ENCODE assay signal across 8 mouse cellular contexts in the genomic region with DNA sequence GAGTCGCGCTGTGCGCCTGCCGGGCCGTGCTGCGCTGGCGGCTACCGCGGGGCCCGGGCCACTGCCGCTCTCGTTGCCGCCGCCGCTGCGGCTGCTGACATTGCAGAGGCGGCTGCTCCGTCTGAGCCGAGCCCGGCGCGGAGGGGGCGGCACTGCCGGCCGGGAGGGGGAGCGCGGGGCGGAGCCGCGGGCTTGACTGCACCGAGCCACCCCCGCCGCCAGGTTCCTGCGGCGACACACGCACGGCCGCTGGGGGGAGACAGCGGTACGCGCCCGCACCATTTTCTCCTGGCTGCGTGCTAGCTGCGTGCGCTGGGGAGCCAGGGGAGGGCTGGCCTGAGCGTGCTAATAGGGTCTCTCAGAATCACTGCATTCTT. TPM values are rescaled to one million over a fixed set of nuclear protein-coding genes. Genes with fewer than 3 reads are reported as not detected.
DNase-seq lines count a peak whose midpoint lies in the region; ATAC-seq and TF ChIP-seq lines count a peak whose summit lies in the region.

Gene Ube2ql1 (minus strand): TSS at position 131 of the 377 bp plus-strand sequence.

- no peaks in the 10 kb centered on the region for H3K4me1 ChIP-seq in bone marrow, adult 2 months (ENCODE audit: control insufficient read depth, insufficient read depth, low read length)
- H3K4me1 ChIP-seq in embryonic facial prominence, embryonic 13.5 days: peaks cover 18% of the 10 kb centered on the region
- no peaks in the 10 kb centered on the region for H3K4me1 ChIP-seq in kidney, adult 2 months (ENCODE audit: control insufficient read depth, insufficient read depth, low read length)
- peaks cover 24% of the 10 kb centered on the region for H3K4me1 ChIP-seq in midbrain, embryonic 10.5 days

- H3K27me3 ChIP-seq in embryonic facial prominence, embryonic 13.5 days: peaks cover 76% of the 10 kb centered on the region
- H3K27me3 ChIP-seq in kidney, adult 2 months (replicated peaks; ENCODE audit: control insufficient read depth, insufficient read depth, low read length): no peaks in the 10 kb centered on the region
- peaks cover 70% of the 10 kb centered on the region for H3K27me3 ChIP-seq in midbrain, embryonic 10.5 days (ENCODE audit: low read depth, poor library complexity, severe bottlenecking)

- no peaks in the 10 kb centered on the region for H3K36me3 ChIP-seq in embryonic facial prominence, embryonic 13.5 days
- no peaks in the 10 kb centered on the region for H3K36me3 ChIP-seq in kidney, adult 2 months (ENCODE audit: control insufficient read depth, insufficient read depth, low read length)
- no peaks in the 10 kb centered on the region for H3K36me3 ChIP-seq in midbrain, embryonic 10.5 days

- DNase-seq in heart, adult 9 months (ENCODE audit: low spot score in 2 of 2): peak; percentile 65 to 72
- peak; percentile 86 for DNase-seq in kidney, adult 2 months
- DNase-seq in left cerebral cortex, postnatal 4 days: peak; percentile 93
- DNase-seq in midbrain, embryonic 10.5 days (ENCODE audit: low spot score): peak; percentile 89
- DNase-seq in skeletal muscle tissue, adult 2 months (ENCODE audit: low read depth, low spot score): peak; percentile 45
- peak; percentile 85 for DNase-seq in yolk sac, embryonic 10.5 days (ENCODE audit: low spot score)

- H3K9ac ChIP-seq in embryonic facial prominence, embryonic 13.5 days: peak within 1 kb of the TSS; percentile 73

- intact Hi-C loops in left cerebral cortex, postnatal 4 days (cut with DNase I): loop anchor here (2.0 to 10.0 kb wide), 3 partner anchors 43 to 841 kb away; no protein-coding TSS in a partner anchor

- TF ChIP-seq CTCF in bone marrow, adult 2 months (IDR thresholded peaks at IDR 0.05; ENCODE audit: control insufficient read depth, insufficient read depth, low read length): peak; percentile 33; the same call in 1 of the 2 replicates
- peak; percentile 73 for TF ChIP-seq CTCF in kidney, adult 2 months (conservative IDR thresholded peaks at IDR 0.05; ENCODE audit: insufficient read depth, insufficient read length, low read depth, low read length)

- no peak within 1 kb of the TSS for H3K4me3 ChIP-seq in bone marrow, adult 2 months (replicated peaks; ENCODE audit: control insufficient read depth, low read depth, low read length)
- peak within 1 kb of the TSS; percentile 68 for H3K4me3 ChIP-seq in embryonic facial prominence, embryonic 13.5 days
- peak within 1 kb of the TSS; percentile 54 for H3K4me3 ChIP-seq in kidney, adult 2 months (ENCODE audit: insufficient read depth, low read depth, low read length)
- H3K4me3 ChIP-seq in midbrain, embryonic 10.5 days: peak within 1 kb of the TSS; percentile 81

- no peaks in the 10 kb centered on the region; the same call in 1 of the 2 replicates for H3K9me3 ChIP-seq in embryonic facial prominence, embryonic 13.5 days
- 0 out of 2 replicates have a peak, but pooled peaks cover 5% of the 10 kb centered on the region for H3K9me3 ChIP-seq in midbrain, embryonic 10.5 days (replicated peaks)

- no peak for TF ChIP-seq POLR2A in bone marrow, adult 2 months (IDR thresholded peaks at IDR 0.05; ENCODE audit: borderline replicate concordance, control insufficient read depth, low read depth, low read length)
- TF ChIP-seq POLR2A in kidney, adult 2 months (IDR thresholded peaks at IDR 0.05; ENCODE audit: low read depth, low read length): no peak

- peak within 1 kb of the TSS; percentile 99 for H3K4me2 ChIP-seq in embryonic facial prominence, embryonic 13.5 days

- WGBS in bone marrow, adult 2 months: 2% methylated on average over 46 of the region's 46 CpGs
- under 1% methylated on average over 45 of the region's 46 CpGs for WGBS in embryonic facial prominence, embryonic 13.5 days
- WGBS in kidney, adult 2 months: under 1% methylated on average over 46 of the region's 46 CpGs
- 1% methylated on average over 45 of the region's 46 CpGs for whole genome bisulfite sequencing in midbrain, embryonic 10.5 days

- peak; percentile 87 for ATAC-seq in embryonic facial prominence, embryonic 13.5 days (ENCODE audit: insufficient number of reproducible peaks, insufficient read depth, low FRiP score, low TSS enrichment, low read depth)

- H3K27ac ChIP-seq in bone marrow, adult 2 months (ENCODE audit: control insufficient read depth, insufficient read depth, low read depth, low read length, poor library complexity): no peak within 1 kb of the TSS
- no peak within 1 kb of the TSS for H3K27ac ChIP-seq in embryonic facial prominence, embryonic 13.5 days
- H3K27ac ChIP-seq in kidney, adult 2 months (ENCODE audit: insufficient read depth, low read depth, low read length): no peak within 1 kb of the TSS
- H3K27ac ChIP-seq in midbrain, embryonic 10.5 days (replicated peaks): peak within 1 kb of the TSS; percentile 80

RNA-seq across cellular contexts. Expression of gene Ube2ql1, which starts in this region (rescaled TPM):
- polyA plus RNA-seq in bone marrow, adult 2 months (2011; ENCODE audit: insufficient read depth, insufficient read length, low replicate concordance, missing spikeins): not detected in 2 replicates
- polyA plus RNA-seq in embryonic facial prominence, embryonic 13.5 days (2015; fragmentation: Nextera tagmentation; extraction: Ambion mirVana): 0.80 and 1.1 TPM in 2 replicates
- 1.2 and 1.8 TPM in 2 replicates for polyA plus RNA-seq in kidney, adult 2 months (2012; rRNA removed)
- 100 to 1,000 TPM; 180 TPM for total RNA-seq in left cerebral cortex, postnatal 4 days (2021)
- 0.96 and 2.0 TPM in 2 replicates for polyA plus RNA-seq in midbrain, embryonic 10.5 days (2016; fragmentation: Nextera tagmentation; extraction: Ambion mirVana)
